Mouse (Mus musculus): ENCODE data around the gene Pdha2. TPM values are rescaled to one million over a fixed set of nuclear protein-coding genes. Genes with fewer than 3 reads are reported as not detected.

Gene Pdha2
- polyA plus RNA-seq, 1 experiment from 2014 or later = not detected

- 97% methylated on average over 17 of the region's 17 CpGs for WGBS
- no peaks in the 10 kb centered on the region for H3K27me3 ChIP-seq
- no peaks in the 10 kb centered on the region for H3K4me1 ChIP-seq
These were observed 511 bp downstream of the Pdha2 start for GRCm38 (mm10) chr3:141211644-141212043.

GRCm38 (mm10) chr3:141201766-141202165 is 10.4 kb downstream of the Pdha2 start:
- Histone ChIP-seq H3K27ac (no peak overlapping the region), H3K4me3 (no peak overlapping the region), H3K9me3 (no peaks in the 10 kb centered on the region), H3K4me2 (no peak overlapping the region), H3K4me1 (no peaks in the 10 kb centered on the region), H3K27me3 (no peaks in the 10 kb centered on the region), H3K36me3 (no peaks in the 10 kb centered on the region), H3K9ac (no peak overlapping the region)
- ATAC-seq (ENCODE audit: insufficient number of reproducible peaks, insufficient read depth, low FRiP score, low TSS enrichment, low read depth) = no peak
- 77% methylated on average over 2 of the region's 2 CpGs for WGBS

More at GRCm38 (mm10) chr3:141211644-141212043, 511 bp downstream of the Pdha2 start:
- no peak overlapping the region for H3K4me2 ChIP-seq
- H3K9me3 ChIP-seq = no peaks in the 10 kb centered on the region
- no peak overlapping the region for H3K27ac ChIP-seq
- H3K9ac ChIP-seq = no peak overlapping the region
- no peak for ATAC-seq (ENCODE audit: insufficient number of reproducible peaks, insufficient read depth, low FRiP score, low TSS enrichment, low read depth)
- H3K36me3 ChIP-seq = no peaks in the 10 kb centered on the region
- H3K4me3 ChIP-seq = no peak overlapping the region

GRCm38 (mm10) chr3:141197308-141197861 is 14.8 kb downstream of the Pdha2 start:
- no peak overlapping the region for H3K27ac ChIP-seq
- no peak overlapping the region for H3K9ac ChIP-seq
- ATAC-seq (ENCODE audit: insufficient number of reproducible peaks, insufficient read depth, low FRiP score, low TSS enrichment, low read depth) = no peak
- no peak overlapping the region for H3K4me2 ChIP-seq
- 75% methylated on average over 4 of the region's 4 CpGs for WGBS
- H3K4me3 ChIP-seq = no peak overlapping the region
- no peaks in the 10 kb centered on the region for H3K4me1 ChIP-seq
- no peaks in the 10 kb centered on the region for H3K36me3 ChIP-seq
- H3K9me3 ChIP-seq = no peaks in the 10 kb centered on the region
- H3K27me3 ChIP-seq = no peaks in the 10 kb centered on the region

GRCm38 (mm10) chr3:141191653-141192052 is 20.5 kb downstream of the Pdha2 start:
- Histone ChIP-seq H3K27me3 (no peaks in the 10 kb centered on the region), H3K36me3 (no peaks in the 10 kb centered on the region), H3K4me1 (no peaks in the 10 kb centered on the region), H3K9ac (no peak overlapping the region), H3K4me3 (no peak overlapping the region), H3K27ac (no peak overlapping the region), H3K9me3 (no peaks in the 10 kb centered on the region), H3K4me2 (no peak overlapping the region)
- WGBS = 87% methylated on average over 3 of the region's 3 CpGs
- no peak for ATAC-seq (ENCODE audit: insufficient number of reproducible peaks, insufficient read depth, low FRiP score, low TSS enrichment, low read depth)

- Histone ChIP-seq H3K9ac (no peak overlapping the region), H3K36me3 (no peaks in the 10 kb centered on the region), H3K27ac (no peak overlapping the region), H3K27me3 (no peaks in the 10 kb centered on the region), H3K4me2 (no peak overlapping the region), H3K4me1 (no peaks in the 10 kb centered on the region), H3K9me3 (no peaks in the 10 kb centered on the region), H3K4me3 (no peak overlapping the region)
- no peak for ATAC-seq (ENCODE audit: insufficient number of reproducible peaks, insufficient read depth, low FRiP score, low TSS enrichment, low read depth)
- WGBS = 81% methylated on average over 4 of the region's 4 CpGs
These were observed 21.7 kb downstream of the Pdha2 start for GRCm38 (mm10) chr3:141190429-141190828.

GRCm38 (mm10) chr3:141160986-141161385 is 51.2 kb downstream of the Pdha2 start:
- H3K27me3 ChIP-seq = no peaks in the 10 kb centered on the region
- no peak overlapping the region for H3K4me2 ChIP-seq
- no peak overlapping the region for H3K4me3 ChIP-seq
- H3K4me1 ChIP-seq = no peaks in the 10 kb centered on the region
- no peaks in the 10 kb centered on the region for H3K9me3 ChIP-seq
- no peaks in the 10 kb centered on the region for H3K36me3 ChIP-seq
- no peak overlapping the region for H3K27ac ChIP-seq
- ATAC-seq (ENCODE audit: insufficient number of reproducible peaks, insufficient read depth, low FRiP score, low TSS enrichment, low read depth) = no peak
- H3K9ac ChIP-seq = no peak overlapping the region

Measured in embryonic facial prominence, embryonic 13.5 days (tissue).